Mouse (Mus musculus): ENCODE measurements around the gene Pycr2. TPM values are rescaled to one million over a fixed set of nuclear protein-coding genes. Genes with fewer than 3 reads are reported as not detected.

The Pycr2 gene
- polyA plus RNA-seq, 1 experiment, result 58.5 TPM

- no peak for DNase-seq (ENCODE audit: low read depth)
These were observed 36.8 kb downstream of the Pycr2 start for GRCm38 (mm10) chr1:180940776-180941460.

DNA sequence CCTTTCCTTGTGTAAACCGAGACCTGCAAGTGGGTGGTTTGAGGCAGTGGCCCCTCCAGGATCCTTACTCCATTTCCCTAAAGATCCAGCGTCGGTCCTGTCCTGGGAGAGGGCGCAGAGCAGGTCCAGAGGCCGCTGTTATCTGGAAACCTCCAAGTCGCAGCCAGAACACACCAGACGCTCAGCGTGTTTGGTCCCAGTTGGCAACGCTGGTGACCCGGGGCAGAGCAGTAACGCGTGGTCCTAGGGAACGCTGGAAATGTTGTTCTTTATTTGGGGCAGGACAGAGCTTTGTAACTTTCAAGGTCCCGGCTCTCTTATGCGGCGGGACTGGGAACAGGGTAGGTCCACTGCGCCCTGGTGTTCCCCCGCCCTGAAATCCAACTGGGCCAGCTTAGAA, 37.6 kb downstream of the Pycr2 start:
- DNase-seq (ENCODE audit: low read depth), result no peak

GRCm38 (mm10) chr1:180942166-180943031, 38.3 kb downstream of the Pycr2 start, which contains the start of gene Tmem63a:
Gene Tmem63a (plus strand): TSS chr1:180942344.
- DNase-seq (ENCODE audit: low read depth), result no peak

DNA sequence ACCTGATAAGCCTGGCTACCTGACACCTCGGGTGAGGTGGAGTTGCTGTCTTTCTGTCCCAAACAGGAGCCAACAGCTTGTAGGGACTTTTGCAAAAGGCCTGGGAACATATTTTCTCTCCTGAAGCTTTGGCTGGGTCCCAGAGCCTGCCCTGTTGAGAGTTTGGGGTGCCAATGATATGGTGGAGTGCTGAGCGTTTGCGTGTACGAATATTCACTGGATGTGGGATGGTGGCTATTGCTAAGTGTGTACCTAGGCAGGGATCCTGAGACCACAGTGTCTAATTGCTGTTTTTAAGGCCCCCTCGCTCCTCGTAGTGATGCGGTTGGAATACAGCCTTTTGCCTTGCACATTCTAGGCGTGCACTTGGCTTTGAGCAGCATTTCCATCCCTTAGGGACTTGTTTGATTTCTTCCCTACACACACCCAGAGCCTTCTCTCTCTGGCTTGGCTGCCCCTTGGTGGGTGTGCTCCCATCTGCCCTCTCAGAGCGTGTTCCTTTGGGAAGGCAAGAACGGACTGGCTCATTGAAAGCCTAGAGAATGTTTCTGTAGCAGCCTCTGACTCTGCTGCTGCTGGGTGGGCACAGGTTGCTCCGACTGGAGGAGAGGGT, 39.0 kb downstream of the Pycr2 start:
- no peak for DNase-seq (ENCODE audit: low read depth)

- DNase-seq (ENCODE audit: low read depth), result no peak
These were observed 39.8 kb downstream of the Pycr2 start for GRCm38 (mm10) chr1:180943896-180944295.

- no peak for DNase-seq (ENCODE audit: low read depth)
These were observed 40.5 kb downstream of the Pycr2 start for GRCm38 (mm10) chr1:180944553-180944952.

- DNase-seq (ENCODE audit: low read depth), result no peak
These were observed 41.2 kb downstream of the Pycr2 start for GRCm38 (mm10) chr1:180945001-180945980.

DNA sequence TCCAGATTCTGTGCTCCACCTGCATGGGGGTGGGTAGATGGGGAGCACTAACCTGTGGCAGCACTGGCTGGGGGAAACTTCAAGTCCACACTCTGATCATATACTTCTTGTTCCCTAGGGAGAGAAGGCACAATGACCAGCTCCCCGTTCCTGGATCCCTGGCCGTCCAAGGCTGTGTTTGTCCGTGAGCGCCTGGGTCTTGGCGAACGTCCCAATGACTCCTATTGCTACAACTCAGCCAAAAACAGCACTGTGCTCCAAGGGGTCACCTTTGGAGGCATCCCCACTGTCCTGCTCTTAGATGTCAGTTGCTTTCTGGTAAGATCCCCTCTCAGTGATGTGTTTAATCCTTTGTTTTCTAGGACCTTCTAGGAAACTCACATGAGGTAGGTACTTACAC, 42.4 kb downstream of the Pycr2 start:
- no peak for DNase-seq (ENCODE audit: low read depth)

DNA sequence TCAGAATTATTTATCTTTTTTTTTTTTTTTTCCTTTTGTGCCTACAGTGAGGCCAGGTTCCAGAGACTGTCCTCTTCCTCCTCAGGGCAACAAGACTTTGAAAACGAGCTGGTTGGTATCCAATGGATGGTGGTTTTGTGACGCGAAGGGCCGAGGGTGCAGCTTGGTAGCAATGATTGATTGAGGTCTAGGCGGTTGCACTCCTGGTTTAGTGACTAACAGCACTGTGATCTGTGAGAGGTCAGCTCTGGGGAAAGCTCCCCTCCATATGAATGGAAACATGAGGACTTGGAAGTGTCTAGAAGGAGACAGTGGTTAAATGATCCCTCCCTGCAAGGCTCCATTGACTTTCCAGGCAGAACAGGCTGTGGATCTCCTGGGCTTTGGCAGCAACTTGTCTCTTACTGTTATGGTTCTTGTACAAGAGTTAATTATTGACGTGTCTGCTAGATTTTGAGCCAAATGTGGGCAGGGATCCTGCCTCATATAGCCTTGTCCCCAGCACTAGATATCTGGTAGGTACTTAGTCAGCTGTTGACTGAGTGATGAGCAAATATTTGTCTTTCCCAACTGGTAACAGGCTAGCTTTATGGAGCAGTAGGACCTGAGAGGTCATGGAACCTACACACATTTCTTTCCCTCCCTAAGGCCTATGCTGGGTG, 48.1 kb downstream of the Pycr2 start:
- no peak for DNase-seq (ENCODE audit: low read depth)

GRCm38 (mm10) chr1:180952808-180953207, 48.7 kb downstream of the Pycr2 start:
- no peak for DNase-seq (ENCODE audit: low read depth)

- DNase-seq (ENCODE audit: low read depth), result no peak
These were observed 52.3 kb downstream of the Pycr2 start for GRCm38 (mm10) chr1:180956401-180956800.

- no peak for DNase-seq (ENCODE audit: low read depth)
These were observed 52.9 kb downstream of the Pycr2 start for GRCm38 (mm10) chr1:180956973-180957381.

Other genes with a start within 250 kb of the Pycr2 start
- gene Mixl1, start 207.3 kb upstream of the Pycr2 start, polyA plus RNA-seq (2012; rRNA removed), result not detected in 2 replicates
- 19.2 and 22.4 TPM in 2 replicates for gene Acbd3, start 178.2 kb upstream of the Pycr2 start, polyA plus RNA-seq (2012; rRNA removed)
- gene H3f3a, start 90.3 kb upstream of the Pycr2 start, polyA plus RNA-seq (2012; rRNA removed), result 399 and 407 TPM in 2 replicates
- gene Sde2, start 53.2 kb upstream of the Pycr2 start, polyA plus RNA-seq (2012; rRNA removed), result 11.2 and 12.7 TPM in 2 replicates
- gene Lefty2, start 11.2 kb upstream of the Pycr2 start, polyA plus RNA-seq (2012; rRNA removed), result 0.19 and 0.41 TPM in 2 replicates
- gene Lefty1, start 30.7 kb downstream of the Pycr2 start, polyA plus RNA-seq (2012; rRNA removed), result 4.1 and 5.7 TPM in 2 replicates
- 41.3 and 41.7 TPM in 2 replicates for gene Tmem63a, start 38.1 kb downstream of the Pycr2 start, polyA plus RNA-seq (2012; rRNA removed)
- gene Ephx1, start 116.6 kb downstream of the Pycr2 start, polyA plus RNA-seq (2012; rRNA removed), result 57.6 and 57.7 TPM in 2 replicates
- gene 9130409I23Rik, start 146.9 kb downstream of the Pycr2 start, polyA plus RNA-seq (2012; rRNA removed), result not detected in 2 replicates
- gene Nvl, start 239.9 kb downstream of the Pycr2 start, polyA plus RNA-seq (2012; rRNA removed), result 9.4 and 13.2 TPM in 2 replicates
- gene Cnih4, start 240.4 kb downstream of the Pycr2 start, polyA plus RNA-seq (2012; rRNA removed), result 14.7 and 17.2 TPM in 2 replicates